Mouse (Mus musculus): ENCODE measurements around the gene Zfhx3.
A peak's percentile ranks its signal among the peaks of the same experiment; 100 is the strongest.

The Zfhx3 gene

GRCm38 (mm10) chr8:108848484-108848883 is 906.0 kb downstream of the Zfhx3 start:
- DNase-seq (ENCODE audit: low read depth, low spot score): peak; percentile 33

GRCm38 (mm10) chr8:108853028-108853427 is 910.6 kb downstream of the Zfhx3 start:
- DNase-seq (ENCODE audit: low read depth, low spot score): no peak

- no peak for DNase-seq (ENCODE audit: low read depth, low spot score)
Observed at GRCm38 (mm10) chr8:108854444-108855102, 912.1 kb downstream of the Zfhx3 start.

GRCm38 (mm10) chr8:108859001-108859400 is 916.6 kb downstream of the Zfhx3 start:
- no peak for DNase-seq (ENCODE audit: low read depth, low spot score)

GRCm38 (mm10) chr8:108859983-108860382 is 917.5 kb downstream of the Zfhx3 start:
- DNase-seq (ENCODE audit: low read depth, low spot score): no peak

GRCm38 (mm10) chr8:108863440-108863839 is 921.0 kb downstream of the Zfhx3 start:
- DNase-seq (ENCODE audit: low read depth, low spot score): no peak

GRCm38 (mm10) chr8:108866430-108866829 is 924.0 kb downstream of the Zfhx3 start:
- peak; percentile 20 for DNase-seq (ENCODE audit: low read depth, low spot score)

- DNase-seq (ENCODE audit: low read depth, low spot score): no peak
Observed at GRCm38 (mm10) chr8:108867482-108868258, 925.2 kb downstream of the Zfhx3 start.

- no peak for DNase-seq (ENCODE audit: low read depth, low spot score)
Observed at GRCm38 (mm10) chr8:108868259-108869090, 926.0 kb downstream of the Zfhx3 start.

- no peak for DNase-seq (ENCODE audit: low read depth, low spot score)
Observed at GRCm38 (mm10) chr8:108869420-108869819, 927.0 kb downstream of the Zfhx3 start.

- no peak for DNase-seq (ENCODE audit: low read depth, low spot score)
Observed at GRCm38 (mm10) chr8:108869935-108870334, 927.5 kb downstream of the Zfhx3 start.

GRCm38 (mm10) chr8:108870371-108870770 is 927.9 kb downstream of the Zfhx3 start:
- DNase-seq (ENCODE audit: low read depth, low spot score): no peak

- no peak for DNase-seq (ENCODE audit: low read depth, low spot score)
Observed at GRCm38 (mm10) chr8:108875722-108876121, 933.3 kb downstream of the Zfhx3 start.

- DNase-seq (ENCODE audit: low read depth, low spot score): no peak
Observed at GRCm38 (mm10) chr8:108880101-108880500, 937.7 kb downstream of the Zfhx3 start.

- DNase-seq (ENCODE audit: low read depth, low spot score): no peak
Observed at GRCm38 (mm10) chr8:108881336-108881735, 938.9 kb downstream of the Zfhx3 start.

- DNase-seq (ENCODE audit: low read depth, low spot score): no peak
Observed at GRCm38 (mm10) chr8:108882073-108882472, 939.6 kb downstream of the Zfhx3 start.

GRCm38 (mm10) chr8:108883381-108883780 is 940.9 kb downstream of the Zfhx3 start:
- no peak for DNase-seq (ENCODE audit: low read depth, low spot score)

- no peak for DNase-seq (ENCODE audit: low read depth, low spot score)
Observed at GRCm38 (mm10) chr8:108884947-108885346, 942.5 kb downstream of the Zfhx3 start.

GRCm38 (mm10) chr8:108885450-108885849 is 943.0 kb downstream of the Zfhx3 start:
- no peak for DNase-seq (ENCODE audit: low read depth, low spot score)

- DNase-seq (ENCODE audit: low read depth, low spot score): no peak
Observed at GRCm38 (mm10) chr8:108885861-108886260, 943.4 kb downstream of the Zfhx3 start.

GRCm38 (mm10) chr8:108886599-108887255 is 944.3 kb downstream of the Zfhx3 start:
- peak; percentile 86 for DNase-seq (ENCODE audit: low read depth, low spot score)

GRCm38 (mm10) chr8:108887256-108887615 is 944.8 kb downstream of the Zfhx3 start:
- peak; percentile 72 for DNase-seq (ENCODE audit: low read depth, low spot score)

Measured in CD4-positive helper T cell, adult 2 months (primary cell).